Mouse (Mus musculus) heart, embryonic 12.5 days (tissue): Measurements from ENCODE around the gene Ndufa7. TPM values are rescaled to one million over a fixed set of nuclear protein-coding genes. Genes with fewer than 3 reads are reported as not detected.
"Not testable (repeated sequence)": the region's sequence is repeated elsewhere in the genome, so short reads cannot be mapped to it uniquely, and the experiment has no call there.

Experiments used
- ATAC-seq: fragments of 200-750 bp; cut with Nextera tagmentation; 2 replicates; pipeline ENCODE4 v1.8.0; 2017; ENCODE audit warnings: moderate TSS enrichment, moderate library complexity; ENCODE audit not compliant: insufficient number of reproducible peaks, low FRiP score
- H3K27ac ChIP-seq: fragments of 300-500 bp; sonication (generic); 2 replicates; pipeline ENCODE4 v1.5.1; 2016; ENCODE audit warnings: mild to moderate bottlenecking, moderate library complexity; ENCODE audit not compliant: poor library complexity, severe bottlenecking
- H3K27me3 ChIP-seq: fragments of 300-500 bp; sonication (generic); replicated peaks from 2 replicates; pipeline ENCODE4 v1.6.1; 2016; ENCODE audit warnings: mild to moderate bottlenecking, moderate library complexity
- H3K36me3 ChIP-seq: fragments of 300-500 bp; sonication (generic); 2 replicates; pipeline ENCODE4 v1.6.1; 2016; ENCODE audit warnings: mild to moderate bottlenecking, moderate library complexity
- H3K4me1 ChIP-seq: fragments of 300-500 bp; sonication (generic); replicated peaks from 2 replicates; pipeline ENCODE4 v1.6.1; 2016; ENCODE audit warnings: mild to moderate bottlenecking
- H3K4me2 ChIP-seq: fragments of 300-500 bp; sonication (generic); 2 replicates; pipeline ENCODE4 v1.6.1; 2016; ENCODE audit warnings: mild to moderate bottlenecking, moderate library complexity
- H3K4me3 ChIP-seq: fragments of 300-500 bp; sonication (generic); 2 replicates; pipeline ENCODE4 v1.5.1; 2016; ENCODE audit warnings: mild to moderate bottlenecking
- H3K9ac ChIP-seq: fragments of 300-500 bp; sonication (generic); 2 replicates; pipeline ENCODE4 v1.6.1; 2016; ENCODE audit warnings: mild to moderate bottlenecking, moderate library complexity
- H3K9me3 ChIP-seq: fragments of 300-500 bp; sonication (generic); replicated peaks from 2 replicates; pipeline ENCODE4 v1.6.1; 2016; ENCODE audit warnings: mild to moderate bottlenecking, moderate library complexity
- WGBS: fragments of 180-500 bp; shearing (Covaris S2); methylation state at CpG from one replicate; pipeline ENCODE4 v1.1.7; 2016; 5-methylcytosine and 5-hydroxymethylcytosine counted together
- polyA plus RNA-seq: library from polyadenylated mRNA; unstranded; fragments of >200 nt; fragmentation: Nextera tagmentation; extraction: Ambion mirVana; gene quantifications from 2 replicates; pipeline ENCODE4 v1.2.1, GENCODE M21; 2016

The Ndufa7 gene
- polyA plus RNA-seq, 1 experiment from 2014 or later = 466 TPM

DNA sequence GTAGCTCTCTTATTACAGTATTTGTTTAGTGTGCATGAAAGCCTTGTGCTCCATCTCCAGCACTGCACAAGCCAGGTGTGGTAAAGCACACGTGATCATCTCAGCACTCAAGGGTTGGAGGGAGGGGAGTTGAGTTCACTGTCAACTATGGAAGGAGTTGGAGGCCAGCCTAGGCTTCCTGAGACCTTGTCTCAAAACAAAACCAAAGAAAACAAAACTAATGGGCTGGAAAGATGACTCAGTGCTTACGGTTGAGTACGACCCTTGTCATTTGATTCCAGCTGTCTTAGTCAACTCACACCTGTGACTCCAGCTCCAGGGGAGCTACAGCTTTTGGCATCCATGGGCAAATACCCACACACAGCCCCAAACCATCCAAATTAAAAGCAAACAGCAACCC, 11.9 kb upstream of the Ndufa7 start:
- H3K4me2 ChIP-seq = peak overlapping the region; percentile 40
- H3K9ac ChIP-seq = no peak overlapping the region
- H3K27ac ChIP-seq = 0 out of 2 replicates have a peak overlapping the region, but pooled peaks have one; percentile 24
- 42% methylated on average over 3 of the region's 3 CpGs for WGBS
- H3K4me3 ChIP-seq = 0 out of 2 replicates have a peak overlapping the region, but pooled peaks have one; percentile 11
- no peaks in the 10 kb centered on the region for H3K36me3 ChIP-seq
- H3K27me3 ChIP-seq = peaks cover 34% of the 10 kb centered on the region
- H3K9me3 ChIP-seq = no peaks in the 10 kb centered on the region
- no peak for ATAC-seq
- peaks cover 33% of the 10 kb centered on the region for H3K4me1 ChIP-seq

- H3K4me1 ChIP-seq = peaks cover 37% of the 10 kb centered on the region
- 45% methylated on average over 4 of the region's 4 CpGs for WGBS
- H3K27me3 ChIP-seq = peaks cover 29% of the 10 kb centered on the region
- no peak overlapping the region; the same call in 1 of the 2 replicates for H3K9ac ChIP-seq
- H3K9me3 ChIP-seq = no peaks in the 10 kb centered on the region
- no peaks in the 10 kb centered on the region for H3K36me3 ChIP-seq
- peak overlapping the region; percentile 24; the same call in 1 of the 2 replicates for H3K27ac ChIP-seq
- H3K4me3 ChIP-seq = 0 out of 2 replicates have a peak overlapping the region, but pooled peaks have one; percentile 11
- peak overlapping the region; percentile 40 for H3K4me2 ChIP-seq
- ATAC-seq = no peak
Observed at GRCm38 (mm10) chr17:33812990-33813389, 11.4 kb upstream of the Ndufa7 start.

GRCm38 (mm10) chr17:33815399-33815798, 9.0 kb upstream of the Ndufa7 start:
- ATAC-seq = no peak
- Histone ChIP-seq H3K4me1 (peaks cover 44% of the 10 kb centered on the region), H3K4me2 (no peak overlapping the region), H3K9ac (no peak overlapping the region), H3K4me3 (no peak overlapping the region), H3K27ac (no peak overlapping the region), H3K27me3 (peaks cover 25% of the 10 kb centered on the region), H3K36me3 (peaks cover 20% of the 10 kb centered on the region), H3K9me3 (no peaks in the 10 kb centered on the region)
- WGBS = 86% methylated on average over 6 of the region's 6 CpGs

- peaks cover 25% of the 10 kb centered on the region for H3K27me3 ChIP-seq
- H3K4me3 ChIP-seq = peak overlapping the region; percentile 59; the same call in 1 of the 2 replicates
- no peak overlapping the region for H3K9ac ChIP-seq
- peak overlapping the region; percentile 99 for H3K4me2 ChIP-seq
- peaks cover 37% of the 10 kb centered on the region for H3K4me1 ChIP-seq
- peaks cover 30% of the 10 kb centered on the region for H3K36me3 ChIP-seq
- no peak for ATAC-seq
- H3K9me3 ChIP-seq = no peaks in the 10 kb centered on the region
- no peak overlapping the region for H3K27ac ChIP-seq
- WGBS = 70% methylated on average over 5 of the region's 5 CpGs
Observed at GRCm38 (mm10) chr17:33816612-33817011, 7.8 kb upstream of the Ndufa7 start.

GRCm38 (mm10) chr17:33817184-33817968, 7.0 kb upstream of the Ndufa7 start:
- whole genome bisulfite sequencing = under 1% methylated on average over 89 of the region's 89 CpGs
- Histone ChIP-seq H3K27me3 (peaks cover 25% of the 10 kb centered on the region), H3K4me2 (peak overlapping the region; percentile 99), H3K4me1 (peaks cover 39% of the 10 kb centered on the region), H3K9me3 (no peaks in the 10 kb centered on the region), H3K9ac (peak overlapping the region; percentile 88), H3K36me3 (peaks cover 38% of the 10 kb centered on the region), H3K4me3 (peak overlapping the region; percentile 59), H3K27ac (peak overlapping the region; percentile 61)
- peak; percentile 97 for ATAC-seq

DNA sequence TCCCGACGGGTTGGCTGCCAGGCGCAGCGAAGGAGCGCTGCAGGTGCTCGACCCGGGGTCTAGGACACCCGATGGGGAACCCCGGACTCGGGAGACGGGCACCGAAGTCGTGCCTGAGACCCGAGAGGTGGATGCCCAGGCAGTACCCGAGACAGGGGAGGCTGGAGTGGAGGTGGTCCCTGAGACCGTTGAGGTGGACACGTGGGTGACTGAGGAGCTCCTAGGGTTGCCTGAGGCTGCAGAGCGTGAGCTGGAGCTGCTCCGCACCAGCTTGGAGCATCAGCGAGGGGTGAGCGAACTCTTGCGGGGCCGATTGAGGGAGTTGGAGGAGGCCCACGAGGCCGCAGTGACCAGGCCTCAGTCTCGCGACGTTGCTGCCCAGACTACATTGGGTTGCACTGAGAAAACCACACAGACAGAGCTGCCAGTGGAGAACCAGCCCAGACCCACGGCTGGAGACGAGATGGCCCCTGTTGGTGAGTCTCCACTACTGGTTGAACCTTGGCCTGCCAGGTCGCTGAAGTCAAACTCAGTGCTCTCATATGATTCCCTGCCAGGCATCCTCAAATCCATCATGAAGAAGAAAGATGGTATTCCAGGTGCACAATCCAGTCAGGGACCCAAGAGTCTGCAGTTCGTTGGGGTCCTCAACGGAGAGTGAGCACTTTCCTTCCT, 6.3 kb upstream of the Ndufa7 start:
- ATAC-seq = peak; percentile 23
- H3K27me3 ChIP-seq = peaks cover 25% of the 10 kb centered on the region
- H3K4me3 ChIP-seq = peak overlapping the region; percentile 59
- H3K9me3 ChIP-seq = no peaks in the 10 kb centered on the region
- H3K9ac ChIP-seq = peak overlapping the region; percentile 88
- H3K4me1 ChIP-seq = peaks cover 39% of the 10 kb centered on the region
- peak overlapping the region; percentile 99 for H3K4me2 ChIP-seq
- peaks cover 45% of the 10 kb centered on the region for H3K36me3 ChIP-seq
- WGBS = 18% methylated on average over 33 of the region's 33 CpGs
- peak overlapping the region; percentile 61 for H3K27ac ChIP-seq

DNA sequence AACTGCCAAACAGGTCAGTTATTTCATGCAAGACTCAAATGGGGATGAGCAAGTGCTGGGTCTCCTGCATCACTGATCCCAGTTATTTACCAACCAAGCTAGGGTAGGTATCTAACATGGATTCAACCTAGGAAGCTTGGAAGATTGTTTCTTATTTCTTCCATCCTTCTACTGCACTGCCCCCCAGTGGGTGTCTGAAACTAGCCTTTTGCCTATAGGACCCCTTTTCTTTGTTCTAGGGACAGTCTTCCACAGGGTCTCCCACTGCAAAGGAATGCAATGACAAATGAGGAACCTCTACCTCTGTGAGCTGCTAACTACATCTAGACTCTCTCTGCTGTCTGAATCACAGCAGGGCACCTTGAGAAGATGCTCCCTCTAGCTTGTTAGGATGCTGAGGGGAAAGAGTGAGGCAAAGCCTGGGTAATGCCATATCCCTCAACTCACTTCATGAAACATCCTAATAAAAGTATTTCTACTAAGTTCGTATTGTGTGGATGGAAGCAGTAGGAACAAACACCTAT, 1.9 kb upstream of the Ndufa7 start:
- Histone ChIP-seq H3K4me3 (peak overlapping the region; percentile 79; the same call in 1 of the 2 replicates), H3K36me3 (peaks cover 49% of the 10 kb centered on the region), H3K27me3 (no peaks in the 10 kb centered on the region), H3K9ac (no peak overlapping the region), H3K9me3 (no peaks in the 10 kb centered on the region), H3K27ac (no peak overlapping the region), H3K4me1 (peaks cover 41% of the 10 kb centered on the region), H3K4me2 (no peak overlapping the region; the same call in 1 of the 2 replicates)
- WGBS = 86% methylated on average over 1 of the region's 1 CpGs
- no peak for ATAC-seq

GRCm38 (mm10) chr17:33823171-33823570, 1.2 kb upstream of the Ndufa7 start:
- Histone ChIP-seq H3K36me3 (peaks cover 50% of the 10 kb centered on the region), H3K4me2 (peak overlapping the region; percentile 89), H3K4me1 (peaks cover 40% of the 10 kb centered on the region), H3K4me3 (peak overlapping the region; percentile 79), H3K9ac (peak overlapping the region; percentile 83)
- WGBS = 71% methylated on average over 8 of the region's 8 CpGs
- H3K27ac ChIP-seq, H3K9me3 ChIP-seq, H3K27me3 ChIP-seq, ATAC-seq: not testable (repeated sequence)

DNA sequence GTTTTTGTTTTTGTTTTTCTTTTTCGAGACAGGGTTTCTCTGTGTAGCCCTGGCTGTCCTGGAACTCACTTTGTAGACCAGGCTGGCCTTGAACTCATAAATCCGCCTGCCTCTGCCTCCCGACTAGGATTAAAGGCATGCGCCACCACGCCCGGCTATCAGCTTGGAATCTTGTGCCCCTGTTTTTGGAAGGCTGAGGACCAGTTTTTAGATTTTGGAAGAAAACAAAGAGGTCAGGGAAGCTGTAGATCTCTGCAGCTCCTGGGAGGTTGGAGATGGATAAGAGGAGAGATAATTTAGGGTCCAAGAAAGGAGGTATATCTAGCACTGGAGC, 592 bp downstream of the Ndufa7 start:
- H3K9me3 ChIP-seq, H3K27me3 ChIP-seq, ATAC-seq: not testable (repeated sequence)
- H3K27ac ChIP-seq = peak overlapping the region; percentile 61
- whole genome bisulfite sequencing = 6% methylated on average over 6 of the region's 6 CpGs
- H3K4me3 ChIP-seq = peak overlapping the region; percentile 79
- peak overlapping the region; percentile 84 for H3K4me2 ChIP-seq
- peak overlapping the region; percentile 87 for H3K9ac ChIP-seq
- peaks cover 48% of the 10 kb centered on the region for H3K4me1 ChIP-seq
- H3K36me3 ChIP-seq = peaks cover 44% of the 10 kb centered on the region

GRCm38 (mm10) chr17:33825462-33825861, 1.1 kb downstream of the Ndufa7 start:
- Histone ChIP-seq H3K4me3 (peak overlapping the region; percentile 79), H3K4me2 (peak overlapping the region; percentile 84), H3K27me3 (no peaks in the 10 kb centered on the region), H3K4me1 (peaks cover 48% of the 10 kb centered on the region), H3K27ac (no peak overlapping the region), H3K9ac (peak overlapping the region; percentile 87; the same call in 1 of the 2 replicates), H3K36me3 (peaks cover 44% of the 10 kb centered on the region), H3K9me3 (no peaks in the 10 kb centered on the region)
- no peak for ATAC-seq
- 83% methylated on average over 8 of the region's 8 CpGs for WGBS

- H3K9me3 ChIP-seq = no peaks in the 10 kb centered on the region
- no peak overlapping the region for H3K4me2 ChIP-seq
- H3K27ac ChIP-seq = no peak overlapping the region
- no peak for ATAC-seq
- no peaks in the 10 kb centered on the region for H3K27me3 ChIP-seq
- WGBS = 0% methylated on average over 3 of the region's 3 CpGs
- H3K4me3 ChIP-seq = no peak overlapping the region
- H3K4me1 ChIP-seq = peaks cover 42% of the 10 kb centered on the region
- peaks cover 46% of the 10 kb centered on the region for H3K36me3 ChIP-seq
- no peak overlapping the region for H3K9ac ChIP-seq
Observed at GRCm38 (mm10) chr17:33826850-33827249, 2.5 kb downstream of the Ndufa7 start.
